Mouse (Mus musculus): ENCODE data around the gene Qpctl. TPM values are rescaled to one million over a fixed set of nuclear protein-coding genes. Genes with fewer than 3 reads are reported as not detected.

The Qpctl gene
- 6.5 and 6.9 TPM in 2 replicates for total RNA-seq (2015)
- 3.4 and 5.6 TPM in 2 replicates for total RNA-seq (2017)

- ATAC-seq (replicated peaks; ENCODE audit: poor library complexity), result peak; percentile 85
These were observed at the start of gene Qpctl for GRCm38 (mm10) chr7:19148875-19149541. Gene Qpctl, minus strand, starts transcription at chr7:19149291.

GRCm38 (mm10) chr7:19197985-19198384, 48.9 kb upstream of the Qpctl start:
- peak; percentile 82 for ATAC-seq (replicated peaks; ENCODE audit: poor library complexity)

DNA sequence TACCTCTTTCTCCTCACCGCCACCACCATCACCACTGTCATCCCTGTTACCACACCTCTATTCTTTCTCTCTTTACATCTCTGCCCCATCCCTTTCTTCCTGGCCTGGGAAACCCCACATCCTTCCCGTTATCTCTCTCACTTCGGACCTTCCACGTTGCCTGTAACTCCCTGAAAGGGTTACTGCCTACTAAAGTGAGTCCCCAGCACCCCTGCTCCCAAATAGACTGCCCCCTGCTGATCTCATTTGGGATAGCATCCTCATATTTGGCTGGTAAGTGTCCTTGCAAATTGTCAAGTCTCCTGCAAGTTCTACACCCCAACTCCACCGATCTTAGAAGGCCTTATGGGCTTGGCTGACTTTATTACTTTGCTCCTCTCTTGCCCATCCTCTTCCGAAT, 47.6 kb upstream of the Qpctl start:
- peak; percentile 59 for ATAC-seq (replicated peaks; ENCODE audit: poor library complexity)

DNA sequence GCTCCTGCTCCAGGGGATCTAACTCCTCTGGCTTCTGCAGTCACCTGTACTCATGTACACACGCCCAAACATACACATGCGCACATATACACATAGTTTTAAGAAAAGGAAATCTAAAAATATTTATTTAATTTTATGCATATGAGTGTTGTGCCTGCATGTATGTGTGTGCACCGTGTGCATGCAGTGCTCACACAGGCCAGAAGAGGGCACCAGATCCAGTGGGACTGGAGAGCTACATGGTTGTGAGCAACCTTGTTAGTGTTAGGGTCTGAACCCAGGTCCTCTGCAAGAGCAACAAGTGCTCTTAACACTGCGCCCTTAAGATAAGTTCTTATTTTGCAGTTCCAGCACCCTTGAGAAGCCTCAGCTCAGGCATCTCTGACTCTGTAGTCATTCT, 45.6 kb upstream of the Qpctl start:
- no peak; the same call in 1 of the 2 replicates for ATAC-seq (replicated peaks; ENCODE audit: poor library complexity)

DNA sequence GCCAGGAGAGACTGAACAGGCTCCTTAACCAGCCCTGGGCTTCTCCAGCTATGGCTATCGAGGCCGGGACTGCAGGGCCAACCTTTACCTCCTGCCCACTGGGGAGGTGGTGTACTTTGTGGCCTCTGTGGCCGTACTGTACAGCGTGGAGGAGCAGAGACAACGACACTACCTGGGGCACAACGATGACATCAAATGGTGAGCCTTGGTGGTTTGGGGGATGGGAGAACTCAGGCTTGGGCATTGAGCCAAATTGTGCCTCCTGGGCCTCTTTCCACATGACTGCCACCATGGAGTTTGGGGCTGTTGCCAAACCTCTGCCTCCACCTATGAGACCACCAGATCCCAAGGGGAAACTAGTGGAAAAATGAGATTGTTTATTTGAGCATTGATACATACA, 35.7 kb upstream of the Qpctl start:
- ATAC-seq (replicated peaks; ENCODE audit: poor library complexity), result no peak

- no peak for ATAC-seq (replicated peaks; ENCODE audit: poor library complexity)
These were observed 35.2 kb upstream of the Qpctl start for GRCm38 (mm10) chr7:19184250-19184649.

- peak; percentile 24 for ATAC-seq (replicated peaks; ENCODE audit: poor library complexity)
These were observed 31.9 kb upstream of the Qpctl start for GRCm38 (mm10) chr7:19180862-19181429.

GRCm38 (mm10) chr7:19179936-19180335, 30.8 kb upstream of the Qpctl start:
- ATAC-seq (replicated peaks; ENCODE audit: poor library complexity), result no peak

GRCm38 (mm10) chr7:19179173-19179572, 30.1 kb upstream of the Qpctl start:
- peak; percentile 70 for ATAC-seq (replicated peaks; ENCODE audit: poor library complexity)

GRCm38 (mm10) chr7:19178443-19179092, 29.5 kb upstream of the Qpctl start:
- peak; percentile 54 for ATAC-seq (replicated peaks; ENCODE audit: poor library complexity)

GRCm38 (mm10) chr7:19178035-19178434, 28.9 kb upstream of the Qpctl start:
- ATAC-seq (replicated peaks; ENCODE audit: poor library complexity), result no peak

- no peak for ATAC-seq (replicated peaks; ENCODE audit: poor library complexity)
These were observed 28.1 kb upstream of the Qpctl start for GRCm38 (mm10) chr7:19177216-19177615.

GRCm38 (mm10) chr7:19176516-19176947, 27.4 kb upstream of the Qpctl start:
- no peak for ATAC-seq (replicated peaks; ENCODE audit: poor library complexity)

GRCm38 (mm10) chr7:19175708-19176515, 26.8 kb upstream of the Qpctl start, which contains the start of gene Eml2:
Gene Eml2, plus strand, starts transcription at chr7:19176421.
- ATAC-seq (replicated peaks; ENCODE audit: poor library complexity), result peak; percentile 28

DNA sequence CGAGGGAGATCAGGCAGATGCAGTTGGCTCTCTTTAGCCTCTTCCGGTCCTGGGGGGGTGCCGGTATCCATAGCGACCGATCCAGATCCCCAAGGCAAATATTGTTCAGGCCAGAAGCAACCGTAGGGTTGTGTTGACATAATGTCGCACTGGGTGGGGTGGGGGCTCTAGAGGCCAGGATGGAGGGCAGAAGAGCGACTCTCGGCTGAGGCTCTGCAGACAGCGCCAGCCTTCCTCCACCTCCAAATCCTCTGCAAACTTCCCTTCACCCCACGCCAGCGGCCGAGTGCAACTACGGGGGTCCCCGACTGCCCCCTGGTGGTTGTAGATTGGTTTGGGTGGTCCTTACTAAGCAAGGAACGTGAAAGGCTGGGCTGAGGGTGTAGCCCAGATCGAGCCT, 23.8 kb upstream of the Qpctl start:
- peak; percentile 84 for ATAC-seq (replicated peaks; ENCODE audit: poor library complexity)

GRCm38 (mm10) chr7:19171831-19172230, 22.7 kb upstream of the Qpctl start:
- ATAC-seq (replicated peaks; ENCODE audit: poor library complexity), result no peak

DNA sequence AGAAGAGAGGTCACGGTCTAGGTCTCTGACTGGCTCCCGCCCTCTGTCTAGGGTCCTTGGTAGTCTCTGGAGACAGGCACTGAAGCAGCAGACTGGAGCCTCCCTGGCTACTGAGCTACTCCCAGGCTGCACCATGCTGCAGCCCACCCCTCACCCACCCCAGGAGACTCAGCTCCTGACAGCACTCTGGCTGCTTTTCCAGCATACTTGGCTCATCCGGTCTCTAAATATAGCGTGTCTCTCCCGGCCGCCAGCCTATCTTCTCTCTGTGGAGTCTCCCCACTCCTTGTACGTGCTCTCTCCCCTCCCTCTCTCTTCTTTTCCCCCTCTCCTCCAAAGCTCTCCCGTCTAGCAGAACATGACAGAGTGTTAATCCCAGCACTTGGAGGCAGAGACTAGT, 21.1 kb upstream of the Qpctl start:
- no peak for ATAC-seq (replicated peaks; ENCODE audit: poor library complexity)

- ATAC-seq (replicated peaks; ENCODE audit: poor library complexity), result no peak
These were observed 20.4 kb upstream of the Qpctl start for GRCm38 (mm10) chr7:19169506-19169905.

- ATAC-seq (replicated peaks; ENCODE audit: poor library complexity), result no peak
These were observed 17.9 kb upstream of the Qpctl start for GRCm38 (mm10) chr7:19166990-19167389.

GRCm38 (mm10) chr7:19165656-19166423, 16.7 kb upstream of the Qpctl start, which contains the start of gene Gipr:
Gene Gipr, minus strand, starts transcription at chr7:19166127.
- ATAC-seq (replicated peaks; ENCODE audit: poor library complexity), result peak; percentile 48
